Mouse (Mus musculus) MEL (cell line): ENCODE data around the gene Cd276. TPM values are rescaled to one million over a fixed set of nuclear protein-coding genes. Genes with fewer than 3 reads are reported as not detected.

Source experiments
- DNase-seq: peaks from one replicate; pipeline ENCODE4 v3.0.0; 2011; ENCODE audit warnings: low read depth, low spot score
- H3K27ac ChIP-seq: 2 replicates; pipeline ENCODE4 v1.5.1; 2012; ENCODE audit warnings: low read depth, mild to moderate bottlenecking, control low read depth, low read length, moderate library complexity; ENCODE audit not compliant: control insufficient read depth
- H3K27me3 ChIP-seq, 2 experiments: fragments of 150-350 bp in 1 of 2; sonication (generic) in 1 of 2; 2 replicates each; pipeline ENCODE4 v1.6.1; 2012; ENCODE audit warnings: low read length in 2 of 2, mild to moderate bottlenecking in 2 of 2, improper control_type of control experiment in 1 of 2, moderate library complexity in 1 of 2; ENCODE audit not compliant: insufficient read depth in 2 of 2, control insufficient read depth in 1 of 2
- H3K36me3 ChIP-seq, 2 experiments: 2 replicates each; pipeline ENCODE4 v1.6.1; 2012 to 2014; ENCODE audit warnings: low read length in 2 of 2, improper control_type of control experiment in 1 of 2, inconsistent platforms in 1 of 2, mild to moderate bottlenecking in 1 of 2; ENCODE audit not compliant: insufficient read depth in 2 of 2, control insufficient read depth in 1 of 2
- H3K4me1 ChIP-seq, 2 experiments: fragments of 150-350 bp in 1 of 2; sonication (generic) in 1 of 2; 2 replicates each; pipeline ENCODE4 v1.6.1; 2012; ENCODE audit warnings: low read length in 2 of 2, improper control_type of control experiment in 1 of 2, mild to moderate bottlenecking in 1 of 2; ENCODE audit not compliant: insufficient read depth in 2 of 2, control insufficient read depth in 1 of 2
- H3K4me3 ChIP-seq, 2 experiments: fragments of 150-350 bp in 1 of 2; sonication (generic) in 1 of 2; 2 replicates each; pipeline ENCODE4 v1.5.1; 2012; ENCODE audit warnings: low read depth in 2 of 2, low read length in 2 of 2, mild to moderate bottlenecking in 2 of 2, moderate library complexity in 2 of 2, control low read depth in 1 of 2, improper control_type of control experiment in 1 of 2; ENCODE audit not compliant: control insufficient read depth in 1 of 2, insufficient read depth in 1 of 2
- H3K79me2 ChIP-seq: 2 replicates; pipeline ENCODE4 v1.6.1; 2012; ENCODE audit warnings: mild to moderate bottlenecking, low read length, moderate library complexity; ENCODE audit not compliant: control insufficient read depth, poor library complexity, insufficient read depth
- H3K9ac ChIP-seq: 2 replicates; pipeline ENCODE4 v1.6.1; 2012; ENCODE audit warnings: low read depth, mild to moderate bottlenecking, control low read depth, low read length, moderate library complexity; ENCODE audit not compliant: control insufficient read depth, poor library complexity, severe bottlenecking
- H3K9me3 ChIP-seq: fragments of 150-350 bp; sonication (generic); replicated peaks from 2 replicates; pipeline ENCODE4 v1.6.1; 2012; ENCODE audit warnings: mild to moderate bottlenecking, low read length, improper control_type of control experiment, moderate library complexity; ENCODE audit not compliant: insufficient read depth
- CHD2 ChIP-seq: IDR thresholded peaks from 2 replicates; pipeline ENCODE4 v1.6.1; 2011; ENCODE audit warnings: low read length, improper control_type of control experiment
- CTCF ChIP-seq, 3 experiments: IDR thresholded peaks in 2 of 3; conservative IDR thresholded peaks in 1 of 3; 2 replicates each; pipeline ENCODE4 v1.5.1; 2011 to 2012; ENCODE audit warnings: low read length in 3 of 3, low read depth in 2 of 3, mild to moderate bottlenecking in 2 of 3, improper control_type of control experiment in 1 of 3, inconsistent platforms in 1 of 3, mixed read lengths in 1 of 3, moderate library complexity in 1 of 3; ENCODE audit not compliant: control insufficient read depth in 1 of 3, insufficient read depth in 1 of 3, poor library complexity in 1 of 3, severe bottlenecking in 1 of 3
- ELF1 ChIP-seq: IDR thresholded peaks from 2 replicates; pipeline ENCODE4 v1.6.1; 2014; ENCODE audit warnings: low read depth, mild to moderate bottlenecking, inconsistent platforms, low read length, improper control_type of control experiment, moderate library complexity
- ETS1 ChIP-seq: IDR thresholded peaks from 2 replicates; pipeline ENCODE4 v1.6.1; 2012; ENCODE audit warnings: low read depth, mild to moderate bottlenecking, inconsistent platforms, low read length, improper control_type of control experiment, moderate library complexity
- GATA1 ChIP-seq: IDR thresholded peaks from 2 replicates; pipeline ENCODE4 v1.6.1; 2011; ENCODE audit warnings: low read depth, low read length, improper control_type of control experiment
- JUND ChIP-seq: IDR thresholded peaks from 2 replicates; pipeline ENCODE4 v1.6.1; 2011; ENCODE audit warnings: low read depth, mild to moderate bottlenecking, improper control_type of control experiment, low read length
- MAZ ChIP-seq: IDR thresholded peaks from 2 replicates; pipeline ENCODE4 v1.6.1; 2012; ENCODE audit warnings: low read depth, mild to moderate bottlenecking, inconsistent platforms, low read length, improper control_type of control experiment
- MEF2A ChIP-seq: IDR thresholded peaks from 2 replicates; pipeline ENCODE4 v1.6.1; 2014; ENCODE audit warnings: low read depth, mild to moderate bottlenecking, inconsistent platforms, low read length, improper control_type of control experiment; ENCODE audit not compliant: poor library complexity, insufficient replicate concordance, severe bottlenecking; ENCODE audit errors: extremely low read depth
- MXI1 ChIP-seq: IDR thresholded peaks from 2 replicates; pipeline ENCODE4 v1.6.1; 2011; ENCODE audit warnings: mild to moderate bottlenecking, low read depth, low read length, improper control_type of control experiment
- POLR2A ChIP-seq, 2 experiments: IDR thresholded peaks; 2 replicates each; pipeline ENCODE4 v1.6.1; 2011 to 2012; ENCODE audit warnings: low read length in 2 of 2, mild to moderate bottlenecking in 2 of 2, control low read depth in 1 of 2, improper control_type of control experiment in 1 of 2, low read depth in 1 of 2, moderate library complexity in 1 of 2; ENCODE audit not compliant: control insufficient read depth in 1 of 2, insufficient read depth in 1 of 2, poor library complexity in 1 of 2
- POLR2AphosphoS2 ChIP-seq: IDR thresholded peaks from 2 replicates; pipeline ENCODE4 v1.6.1; 2011; ENCODE audit warnings: low read length, improper control_type of control experiment
- POLR2AphosphoS5 ChIP-seq: IDR thresholded peaks from 2 replicates; pipeline ENCODE4 v1.6.1; 2012; ENCODE audit warnings: low read depth, borderline replicate concordance, mild to moderate bottlenecking, inconsistent platforms, low read length, moderate library complexity, mixed read lengths
- RAD21 ChIP-seq: IDR thresholded peaks from 2 replicates; pipeline ENCODE4 v1.6.1; 2011; ENCODE audit warnings: mild to moderate bottlenecking, low read depth, low read length, improper control_type of control experiment
- RCOR1 ChIP-seq: IDR thresholded peaks from 2 replicates; pipeline ENCODE4 v1.6.1; 2012; ENCODE audit warnings: low read depth, mild to moderate bottlenecking, inconsistent platforms, low read length, improper control_type of control experiment
- SIN3A ChIP-seq: IDR thresholded peaks from 2 replicates; pipeline ENCODE4 v1.6.1; 2012; ENCODE audit warnings: low read length, improper control_type of control experiment, inconsistent platforms
- SMC3 ChIP-seq: IDR thresholded peaks from 2 replicates; pipeline ENCODE4 v1.6.1; 2011; ENCODE audit warnings: low read depth, low read length, improper control_type of control experiment
- UBTF ChIP-seq: IDR thresholded peaks from 2 replicates; pipeline ENCODE4 v1.6.1; 2012; ENCODE audit warnings: low read depth, mild to moderate bottlenecking, inconsistent platforms, low read length, improper control_type of control experiment, moderate library complexity, borderline replicate concordance; ENCODE audit not compliant: insufficient read depth
- USF1 ChIP-seq: IDR thresholded peaks from 2 replicates; pipeline ENCODE4 v1.6.1; 2014; ENCODE audit warnings: low read depth, mild to moderate bottlenecking, inconsistent platforms, low read length, improper control_type of control experiment, moderate library complexity
- USF2 ChIP-seq, 2 experiments: IDR thresholded peaks; 2 replicates each; pipeline ENCODE4 v1.6.1; 2011 to 2012; ENCODE audit warnings: improper control_type of control experiment in 2 of 2, low read length in 2 of 2, borderline replicate concordance in 1 of 2, inconsistent platforms in 1 of 2, low read depth in 1 of 2, mild to moderate bottlenecking in 1 of 2; ENCODE audit not compliant: insufficient read depth in 1 of 2
- ZKSCAN1 ChIP-seq: IDR thresholded peaks from 2 replicates; pipeline ENCODE4 v1.6.1; 2012; ENCODE audit warnings: low read depth, mild to moderate bottlenecking, inconsistent platforms, low read length, improper control_type of control experiment, moderate library complexity
- polyA plus RNA-seq, 2 experiments: library from polyadenylated mRNA; stranded (reverse) in 1 of 2; unstranded in 1 of 2; fragments of >175 nt in 1 of 2; fragments of >200 nt in 1 of 2; gene quantifications; 2 replicates each; pipeline versions ENCODE4 v1.2.1 to v1.2.4; 2012; ENCODE audit warnings: low replicate concordance in 2 of 2, low read depth in 1 of 2; ENCODE audit not compliant: insufficient read length in 2 of 2, insufficient read depth in 1 of 2, missing spikeins in 1 of 2
- total RNA-seq: library from RNA; depleted of rRNA; stranded (reverse); fragments of 300-350 nt; gene quantifications from 2 replicates; pipeline ENCODE4 v1.2.3, GENCODE M21; 2012; rRNA removed

The Cd276 gene
- total RNA-seq: 0.10 and 0.12 TPM in 2 replicates
- polyA plus RNA-seq: 1 to 10 TPM in 1 of 2 experiments, not detected in 1; 3.6 TPM

GRCm38 (mm10) chr9:58554908-58555684 lies at the start of gene Cd276:
TSS of gene Cd276 (minus strand) at chr9:58555437.
- H3K27me3 ChIP-seq: no peaks in the 10 kb centered on the region
- no peak within 1 kb of the TSS for H3K27ac ChIP-seq
- peak within 1 kb of the TSS; percentile 61 to 70 for H3K4me3 ChIP-seq
- TF ChIP-seq MXI1: 0 out of 2 replicates have a peak, but pooled peaks have one; percentile 37
- TF ChIP-seq USF2 (IDR thresholded peaks at IDR 0.05; ENCODE audit: borderline replicate concordance in 1 of 2, insufficient read depth in 1 of 2, low read depth in 1 of 2, low read length in 2 of 2): no peak
- H3K4me1 ChIP-seq: peaks cover 11 to 30% of the 10 kb centered on the region in 2 experiments
- no peaks in the 10 kb centered on the region for H3K79me2 ChIP-seq
- H3K36me3 ChIP-seq: peaks cover 0 to 26% of the 10 kb centered on the region in 2 experiments; a peak in 2 of 4 replicates
- DNase-seq: no peak
- no peaks in the 10 kb centered on the region for H3K9me3 ChIP-seq
- peak within 1 kb of the TSS; percentile 63 for H3K9ac ChIP-seq

GRCm38 (mm10) chr9:58595313-58595712 lies 40.1 kb upstream of the Cd276 start:
- no peak for TF ChIP-seq MEF2A
- peak; percentile 9; the same call in 1 of the 2 replicates for TF ChIP-seq SMC3
- TF ChIP-seq POLR2A (IDR thresholded peaks at IDR 0.05; ENCODE audit: control insufficient read depth in 1 of 2, insufficient read depth in 1 of 2, low read depth in 1 of 2, low read length in 2 of 2, poor library complexity in 1 of 2): no peak
- peak; percentile 12; the same call in 1 of the 2 replicates for TF ChIP-seq RAD21
- TF ChIP-seq CTCF (IDR thresholded peaks at IDR 0.05 in 2 of 3, conservative IDR thresholded peaks at IDR 0.05 in 1 of 3; ENCODE audit: control insufficient read depth in 1 of 3, insufficient read depth in 1 of 3, low read depth in 2 of 3, low read length in 3 of 3, poor library complexity in 1 of 3, severe bottlenecking in 1 of 3): peak in 1 of 3 experiments; percentile 7; a peak in 1 of 6 replicates
- no peak for TF ChIP-seq MAZ
- H3K36me3 ChIP-seq: peaks cover 9 to 13% of the 10 kb centered on the region in 2 experiments
- no peak overlapping the region for H3K9ac ChIP-seq
- DNase-seq: no peak
- no peaks in the 10 kb centered on the region for H3K9me3 ChIP-seq
- H3K4me3 ChIP-seq: no peak overlapping the region
- no peaks in the 10 kb centered on the region for H3K27me3 ChIP-seq
- peaks cover 32% of the 10 kb centered on the region for H3K79me2 ChIP-seq
- H3K4me1 ChIP-seq: peaks cover 0 to 8% of the 10 kb centered on the region in 2 experiments; a peak in 2 of 4 replicates
- H3K27ac ChIP-seq: no peak overlapping the region

- Histone ChIP-seq H3K9me3 (no peaks in the 10 kb centered on the region), H3K4me3 (peak overlapping the region in 1 of 2 experiments; percentile 20; a peak in 1 of 4 replicates), H3K4me1 (peaks cover 7 to 17% of the 10 kb centered on the region in 2 experiments; a peak in 3 of 4 replicates), H3K27me3 (no peaks in the 10 kb centered on the region), H3K27ac (peak overlapping the region; percentile 19; the same call in 1 of the 2 replicates), H3K36me3 (peaks cover 6 to 47% of the 10 kb centered on the region in 2 experiments), H3K9ac (no peak overlapping the region), H3K79me2 (peaks cover 53% of the 10 kb centered on the region)
- peak; percentile 81 for DNase-seq
- TF ChIP-seq MAZ (no peak), JUND (no peak), MEF2A (peak; percentile 96), SMC3 (no peak), GATA1 (peak; percentile 47; the same call in 1 of the 2 replicates), RCOR1 (0 out of 2 replicates have a peak, but pooled peaks have one; percentile 11), ZKSCAN1 (no peak), SIN3A (no peak), POLR2AphosphoS5 (no peak), MXI1 (no peak), USF2 (IDR thresholded peaks at IDR 0.05; ENCODE audit: borderline replicate concordance in 1 of 2, insufficient read depth in 1 of 2, low read depth in 1 of 2, low read length in 2 of 2) (no peak), POLR2A (IDR thresholded peaks at IDR 0.05; ENCODE audit: control insufficient read depth in 1 of 2, insufficient read depth in 1 of 2, low read depth in 1 of 2, low read length in 2 of 2, poor library complexity in 1 of 2) (no peak), RAD21 (no peak), POLR2AphosphoS2 (no peak), USF1 (no peak), ETS1 (peak; percentile 81), UBTF (no peak), ELF1 (no peak), CHD2 (no peak)
Observed at GRCm38 (mm10) chr9:58588657-58589056, 33.4 kb upstream of the Cd276 start.
